Mouse (Mus musculus) T-cell, adult 2 months (primary cell): ENCODE data around the gene Dock8.

Experiments
- DNase-seq: peaks from one replicate; pipeline ENCODE4 v3.0.0; 2022; ENCODE audit warnings: low spot score

The Dock8 gene

GRCm38 (mm10) chr19:25200081-25200860, 200.9 kb downstream of the Dock8 start:
- DNase-seq: no peak

DNA sequence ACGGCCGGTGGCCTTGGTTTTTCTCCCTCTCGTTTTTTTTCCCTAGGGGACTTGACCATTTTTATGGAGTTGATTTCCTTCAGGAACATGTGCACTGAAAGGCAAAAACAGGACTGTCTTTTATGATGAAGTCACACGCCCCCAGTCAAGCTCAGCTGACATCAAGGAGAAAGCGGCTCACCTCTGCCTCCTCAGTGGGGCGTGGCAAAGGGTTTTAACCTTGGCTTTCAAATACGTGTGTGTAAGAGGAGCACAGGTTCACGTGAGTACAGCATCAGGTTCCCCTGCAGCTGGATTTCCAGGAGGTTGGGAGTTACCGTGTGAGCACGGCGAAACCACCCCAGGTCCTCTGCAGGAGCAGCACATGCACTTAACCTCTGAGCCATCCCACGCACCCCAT, 203.7 kb downstream of the Dock8 start:
- DNase-seq: no peak

GRCm38 (mm10) chr19:25206969-25207368, 207.6 kb downstream of the Dock8 start:
- no peak for DNase-seq

DNA sequence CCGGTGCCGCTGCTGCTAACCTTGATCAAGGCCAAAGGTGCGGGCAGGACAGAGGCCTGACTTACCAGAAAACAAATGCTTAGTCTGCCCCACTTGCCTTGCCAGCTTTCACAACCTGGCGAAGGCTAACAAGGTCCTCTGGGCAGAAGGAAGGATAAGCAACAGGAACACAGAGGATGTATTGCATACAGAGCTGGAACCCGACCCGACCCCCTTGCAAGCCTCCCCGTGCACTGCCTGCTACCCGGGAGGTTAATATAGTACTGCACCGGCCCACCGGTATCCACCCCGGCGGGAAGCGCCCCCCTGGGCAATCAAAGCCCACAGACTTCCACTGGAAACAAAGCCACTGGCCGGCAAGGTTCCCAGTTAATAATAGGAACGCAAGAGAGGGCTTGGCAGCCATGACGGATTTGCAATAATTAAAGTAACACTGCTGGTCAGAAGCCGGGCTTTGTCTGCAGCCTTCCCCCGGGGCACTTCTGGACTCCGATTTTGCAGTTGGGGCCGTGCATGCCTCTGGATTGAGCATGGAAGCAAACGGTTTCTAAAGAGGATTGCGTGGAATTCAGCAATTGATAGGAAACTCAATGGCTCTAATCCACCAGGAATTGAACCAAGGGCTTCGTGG, 208.5 kb downstream of the Dock8 start:
- no peak for DNase-seq

GRCm38 (mm10) chr19:25208596-25209110, 209.3 kb downstream of the Dock8 start:
- no peak for DNase-seq

GRCm38 (mm10) chr19:25220611-25221010, 221.3 kb downstream of the Dock8 start:
- DNase-seq: no peak

- no peak for DNase-seq
Measured at GRCm38 (mm10) chr19:25221964-25222640, 222.8 kb downstream of the Dock8 start.

- DNase-seq: no peak
Measured at GRCm38 (mm10) chr19:25230058-25230974, 231.0 kb downstream of the Dock8 start.

- no peak for DNase-seq
Measured at GRCm38 (mm10) chr19:25230975-25231334, 231.6 kb downstream of the Dock8 start.

DNA sequence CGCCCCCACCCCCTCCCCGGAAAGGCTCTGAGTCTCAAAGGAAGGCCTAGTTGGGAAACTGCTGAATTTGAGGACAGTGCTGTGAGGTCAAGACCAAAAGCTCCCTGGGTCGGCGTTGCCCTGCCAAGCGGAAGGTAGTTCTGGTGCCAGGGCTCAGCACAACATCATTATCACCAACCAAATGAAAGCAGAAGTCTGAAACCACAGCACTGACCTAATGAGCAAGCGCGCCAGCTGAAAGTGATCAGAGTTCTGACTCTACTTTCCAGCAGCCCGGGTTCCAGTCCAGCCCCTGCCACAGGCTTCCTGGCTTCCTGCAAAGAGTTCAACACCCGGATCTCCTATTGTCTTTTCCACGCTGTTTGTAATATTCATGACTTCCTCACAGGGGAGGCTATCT, 232.7 kb downstream of the Dock8 start:
- DNase-seq: no peak

- DNase-seq: no peak
Measured at GRCm38 (mm10) chr19:25236596-25237491, 237.5 kb downstream of the Dock8 start, which contains the start of gene Kank1. TSS of gene Kank1 (plus strand) at chr19:25236975.

DNA sequence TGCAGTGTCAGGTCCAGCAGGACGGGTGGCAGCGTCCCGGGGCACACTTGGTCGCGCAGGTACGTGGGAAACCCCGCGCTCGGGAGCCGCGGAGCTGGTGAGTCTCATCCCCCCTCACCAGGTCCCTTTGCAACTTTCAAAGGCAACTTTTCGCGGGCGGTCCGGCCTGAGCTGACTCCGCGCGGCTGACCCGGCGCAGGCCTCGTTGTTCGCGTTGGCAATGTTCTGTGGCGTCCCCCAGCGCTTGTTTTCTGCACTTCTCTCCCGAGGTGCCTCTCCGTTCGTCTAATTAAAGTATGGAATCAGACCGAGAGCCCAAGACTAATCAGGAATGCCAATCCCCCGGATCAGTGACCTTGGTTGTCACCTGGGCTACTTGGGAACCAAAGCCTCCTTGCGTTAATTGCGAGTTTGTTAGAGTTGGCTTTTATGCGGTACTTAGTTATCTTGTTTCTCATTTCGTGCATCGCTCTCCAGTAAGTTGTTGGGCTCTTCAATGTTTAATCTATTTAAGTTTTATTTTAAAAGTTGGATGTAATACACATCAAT, 238.2 kb downstream of the Dock8 start:
- DNase-seq: no peak

GRCm38 (mm10) chr19:25238121-25238520, 238.8 kb downstream of the Dock8 start:
- no peak for DNase-seq

DNA sequence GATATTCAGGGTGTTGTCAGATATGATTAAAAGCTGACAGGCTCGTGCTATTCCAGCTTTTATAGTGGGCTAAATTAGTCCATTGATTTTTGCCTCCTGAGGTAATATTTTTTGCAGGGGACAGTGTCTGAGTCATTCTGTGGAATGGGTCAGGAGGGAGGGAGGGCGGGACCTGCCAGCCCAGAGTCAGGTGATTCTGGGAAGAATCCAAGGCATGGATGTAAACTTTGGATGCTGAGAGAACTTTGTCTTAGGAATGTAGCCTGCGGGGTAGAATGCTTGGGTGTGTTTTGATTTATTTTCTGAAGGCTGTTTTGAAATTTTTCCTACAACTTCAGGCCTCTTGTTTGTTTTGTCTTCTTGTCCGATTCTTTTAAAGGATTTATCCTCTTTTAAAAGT, 244.2 kb downstream of the Dock8 start:
- no peak for DNase-seq

- no peak for DNase-seq
Measured at GRCm38 (mm10) chr19:25246062-25246461, 246.7 kb downstream of the Dock8 start.

DNA sequence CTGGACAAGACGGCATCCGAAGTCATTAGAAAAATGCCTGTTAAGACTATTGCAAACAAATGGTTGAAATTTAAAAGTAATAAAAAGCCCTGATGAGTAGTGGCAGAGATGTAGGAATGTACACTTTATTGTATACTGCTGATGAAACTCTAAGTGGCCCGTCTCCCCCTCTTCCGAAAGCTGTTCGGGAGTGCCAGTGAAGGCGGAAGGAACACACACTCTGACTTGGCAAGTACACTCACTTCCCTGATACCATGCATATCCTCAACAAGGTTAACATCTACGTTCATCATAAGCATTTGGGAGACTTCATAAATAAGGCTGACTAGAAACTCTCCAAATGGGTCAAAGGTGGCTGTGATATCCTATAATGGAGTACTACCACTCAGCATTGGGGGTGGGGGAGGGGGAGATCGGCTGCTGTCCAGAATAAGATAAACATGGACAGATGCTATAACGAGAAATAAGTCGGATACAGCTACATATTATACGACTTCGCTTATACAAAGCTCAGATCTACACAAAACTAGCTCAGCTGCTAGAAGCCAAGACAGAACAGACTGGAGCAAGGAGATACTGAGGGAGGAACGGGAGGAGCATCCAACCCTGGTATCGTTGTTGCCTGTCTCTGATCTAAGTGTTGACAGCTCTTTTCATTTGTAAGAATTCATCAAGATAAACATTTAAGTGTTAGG, 248.7 kb downstream of the Dock8 start:
- no peak for DNase-seq

GRCm38 (mm10) chr19:25249230-25249629, 249.9 kb downstream of the Dock8 start:
- DNase-seq: no peak

DNA sequence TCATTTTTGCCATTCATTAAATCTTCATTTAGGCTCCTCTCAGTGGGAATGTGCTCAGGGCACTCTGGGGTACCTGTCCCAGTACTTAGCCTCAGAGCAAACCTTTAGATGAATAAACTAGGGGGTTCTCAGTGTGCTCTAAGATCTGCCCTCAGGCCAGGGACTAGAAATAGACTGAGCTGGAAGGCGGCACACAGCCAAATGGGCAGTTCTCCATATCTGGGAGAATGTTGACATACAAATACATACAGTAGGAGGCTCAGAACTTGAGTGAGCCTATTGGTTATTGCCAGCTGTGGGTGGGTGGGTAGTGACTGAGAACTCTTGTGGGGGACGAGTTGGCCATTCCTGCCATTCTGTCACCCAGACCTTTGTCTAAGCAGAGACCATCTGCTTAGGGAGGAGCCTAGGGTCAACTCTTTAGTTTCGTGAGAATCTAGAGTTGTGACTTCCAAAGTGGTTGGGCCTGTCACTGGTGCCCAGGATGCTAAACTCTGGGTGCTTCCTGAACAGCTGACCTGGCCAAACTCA, 252.3 kb downstream of the Dock8 start:
- no peak for DNase-seq
